Mouse (Mus musculus) E14TG2a.4 (cell line): ENCODE results near the gene Gm37240.

Experiments
- H3K27me3 ChIP-seq: 2 replicates; pipeline ENCODE4 v1.6.1; 2014; ENCODE audit warnings: low read length, control low read depth; ENCODE audit not compliant: insufficient read depth
- H3K36me3 ChIP-seq: 2 replicates; pipeline ENCODE4 v1.6.1; 2014; ENCODE audit warnings: low read length, control low read depth; ENCODE audit not compliant: insufficient read depth
- H3K4me1 ChIP-seq: replicated peaks from 2 replicates; pipeline ENCODE4 v1.6.1; 2014; ENCODE audit warnings: low read depth, low read length, control low read depth
- H3K4me3 ChIP-seq: replicated peaks from 2 replicates; pipeline ENCODE4 v1.5.1; 2014; ENCODE audit warnings: mild to moderate bottlenecking, low read length
- H3K9me3 ChIP-seq: 2 replicates; pipeline ENCODE4 v1.6.1; 2014; ENCODE audit warnings: low read length, control low read depth
- CTCF ChIP-seq: conservative IDR thresholded peaks from 2 replicates; pipeline ENCODE4 v1.5.1; 2014; ENCODE audit warnings: low read length
- NANOG ChIP-seq: IDR thresholded peaks from 2 replicates; pipeline ENCODE4 v1.6.1; 2014; ENCODE audit warnings: borderline replicate concordance, low read length, mixed read lengths
- POU5F1 ChIP-seq: IDR thresholded peaks from 2 replicates; pipeline ENCODE4 v1.6.1; 2014; ENCODE audit warnings: low read length, borderline replicate concordance

The Gm37240 gene

GRCm38 (mm10) chr3:85789748-85790147, 97.6 kb downstream of the Gm37240 start:
- Histone ChIP-seq H3K9me3 (no peaks in the 10 kb centered on the region), H3K27me3 (no peaks in the 10 kb centered on the region), H3K36me3 (no peaks in the 10 kb centered on the region), H3K4me1 (no peaks in the 10 kb centered on the region), H3K4me3 (no peak overlapping the region)
- TF ChIP-seq CTCF (no peak), NANOG (no peak), POU5F1 (no peak)

GRCm38 (mm10) chr3:85786501-85786900, 100.8 kb downstream of the Gm37240 start:
- no peaks in the 10 kb centered on the region for H3K27me3 ChIP-seq
- H3K9me3 ChIP-seq, result no peaks in the 10 kb centered on the region
- no peaks in the 10 kb centered on the region for H3K4me1 ChIP-seq
- H3K36me3 ChIP-seq, result no peaks in the 10 kb centered on the region
- TF ChIP-seq POU5F1 (no peak), CTCF (no peak), NANOG (no peak)
- no peak overlapping the region for H3K4me3 ChIP-seq

- Histone ChIP-seq H3K36me3 (no peaks in the 10 kb centered on the region), H3K4me3 (no peak overlapping the region), H3K9me3 (no peaks in the 10 kb centered on the region), H3K4me1 (no peaks in the 10 kb centered on the region), H3K27me3 (peaks cover 6% of the 10 kb centered on the region)
- no peak for TF ChIP-seq NANOG
- no peak for TF ChIP-seq POU5F1
- TF ChIP-seq CTCF, result no peak
These were observed 106.4 kb downstream of the Gm37240 start for GRCm38 (mm10) chr3:85780906-85781305.

DNA sequence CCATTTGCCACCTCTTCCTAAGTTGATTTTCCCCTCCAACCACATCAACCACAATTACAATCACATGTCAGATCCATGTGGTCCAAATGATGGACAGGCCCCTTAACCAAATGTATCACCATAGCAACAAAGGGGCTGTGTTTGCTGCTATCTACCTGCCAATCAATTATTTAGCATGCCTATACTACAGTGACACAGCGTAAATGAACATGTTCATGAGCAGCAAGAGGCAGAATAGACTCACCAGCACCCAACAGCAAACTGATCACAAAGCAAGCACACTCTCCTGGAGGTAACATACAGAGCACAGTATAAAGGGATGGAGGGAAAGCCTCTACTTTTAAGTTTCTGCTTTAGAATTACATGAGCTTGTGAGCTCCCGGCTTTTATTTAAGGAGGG, 107.0 kb downstream of the Gm37240 start:
- Histone ChIP-seq H3K36me3 (no peaks in the 10 kb centered on the region), H3K4me1 (no peaks in the 10 kb centered on the region), H3K9me3 (no peaks in the 10 kb centered on the region), H3K4me3 (no peak overlapping the region), H3K27me3 (peaks cover 6% of the 10 kb centered on the region)
- TF ChIP-seq NANOG, result no peak
- TF ChIP-seq CTCF, result no peak
- TF ChIP-seq POU5F1, result no peak

DNA sequence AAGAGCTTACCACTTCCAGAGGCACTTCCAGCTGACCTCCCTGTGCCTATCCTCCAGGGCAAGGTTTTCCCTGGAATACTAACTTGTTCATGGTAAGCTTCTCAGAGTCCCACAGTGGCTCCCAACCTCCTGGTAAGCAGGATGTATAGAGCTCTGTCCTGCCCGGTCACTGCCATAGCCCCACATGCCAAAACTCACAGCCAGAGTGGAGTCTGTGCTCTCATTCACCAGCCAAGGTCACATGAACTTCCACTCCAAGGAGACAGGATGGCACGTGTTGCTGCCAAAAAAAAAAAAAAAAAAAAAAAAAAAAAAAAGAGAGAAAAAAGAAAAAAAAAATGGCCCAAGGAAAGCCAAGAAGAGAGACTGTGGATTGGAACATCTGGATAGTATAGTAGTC, 109.5 kb downstream of the Gm37240 start:
- TF ChIP-seq CTCF, result no peak
- TF ChIP-seq NANOG, result no peak
- no peak for TF ChIP-seq POU5F1
- H3K27me3 ChIP-seq, result peaks cover 6% of the 10 kb centered on the region
- no peaks in the 10 kb centered on the region for H3K9me3 ChIP-seq
- H3K36me3 ChIP-seq, result no peaks in the 10 kb centered on the region
- no peaks in the 10 kb centered on the region for H3K4me1 ChIP-seq
- no peak overlapping the region for H3K4me3 ChIP-seq

GRCm38 (mm10) chr3:85777356-85777755, 110.0 kb downstream of the Gm37240 start:
- Histone ChIP-seq H3K36me3 (no peaks in the 10 kb centered on the region), H3K9me3 (no peaks in the 10 kb centered on the region), H3K4me3 (no peak overlapping the region), H3K27me3 (peaks cover 6% of the 10 kb centered on the region), H3K4me1 (no peaks in the 10 kb centered on the region)
- no peak for TF ChIP-seq NANOG
- TF ChIP-seq CTCF, result no peak
- no peak for TF ChIP-seq POU5F1

DNA sequence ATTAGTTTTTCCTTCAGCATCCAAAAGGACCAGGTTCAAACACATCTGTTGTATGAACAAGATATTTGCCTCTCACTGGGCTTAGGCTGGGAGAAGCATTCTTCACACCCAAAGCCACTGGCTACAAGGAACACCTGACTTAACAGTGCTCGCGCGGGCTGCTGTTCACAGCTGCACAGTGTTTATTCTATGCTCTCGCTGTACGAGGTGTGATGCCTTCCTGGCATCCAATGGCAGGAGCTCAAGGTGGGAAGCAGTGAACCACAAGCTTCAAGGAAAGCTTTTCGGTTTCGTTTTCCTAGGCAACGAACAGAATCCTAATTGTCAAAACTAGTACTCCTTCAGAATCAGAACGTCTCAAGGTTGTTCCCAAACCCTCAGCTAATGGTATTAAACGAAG, 110.6 kb downstream of the Gm37240 start:
- H3K4me1 ChIP-seq, result no peaks in the 10 kb centered on the region
- no peak for TF ChIP-seq CTCF
- no peak for TF ChIP-seq NANOG
- TF ChIP-seq POU5F1, result no peak
- no peak overlapping the region for H3K4me3 ChIP-seq
- peaks cover 6% of the 10 kb centered on the region for H3K27me3 ChIP-seq
- H3K9me3 ChIP-seq, result no peaks in the 10 kb centered on the region
- H3K36me3 ChIP-seq, result no peaks in the 10 kb centered on the region

- Histone ChIP-seq H3K9me3 (no peaks in the 10 kb centered on the region), H3K36me3 (no peaks in the 10 kb centered on the region), H3K4me1 (no peaks in the 10 kb centered on the region), H3K4me3 (no peak overlapping the region), H3K27me3 (peaks cover 6% of the 10 kb centered on the region)
- no peak for TF ChIP-seq POU5F1
- TF ChIP-seq NANOG, result no peak
- no peak for TF ChIP-seq CTCF
These were observed 111.2 kb downstream of the Gm37240 start for GRCm38 (mm10) chr3:85776126-85776525.

DNA sequence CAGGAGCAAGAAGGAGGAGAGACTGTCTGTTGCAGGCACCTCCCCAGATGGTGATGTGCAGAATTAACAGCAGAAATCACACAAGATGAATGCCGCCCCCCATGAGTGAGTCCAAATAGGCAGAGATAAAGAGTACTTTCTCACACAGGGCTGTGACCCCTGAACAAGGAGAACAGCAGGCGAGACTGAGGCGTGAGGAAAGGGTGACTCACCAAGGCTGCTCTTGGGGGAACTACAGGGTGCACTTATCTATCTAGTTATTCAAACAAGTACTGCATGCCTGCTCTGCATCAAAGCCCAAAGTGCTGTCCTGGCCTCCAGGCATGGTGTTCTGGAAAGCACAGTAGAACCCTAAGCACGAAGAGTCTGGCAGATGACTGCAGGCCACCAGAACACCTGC, 113.4 kb downstream of the Gm37240 start:
- H3K4me1 ChIP-seq, result no peaks in the 10 kb centered on the region
- H3K36me3 ChIP-seq, result no peaks in the 10 kb centered on the region
- peaks cover 6% of the 10 kb centered on the region for H3K27me3 ChIP-seq
- TF ChIP-seq CTCF (no peak), POU5F1 (no peak)
- no peaks in the 10 kb centered on the region for H3K9me3 ChIP-seq
- H3K4me3 ChIP-seq, result no peak overlapping the region

- no peaks in the 10 kb centered on the region for H3K9me3 ChIP-seq
- TF ChIP-seq CTCF (peak; percentile 52), NANOG (no peak), POU5F1 (no peak)
- H3K4me3 ChIP-seq, result no peak overlapping the region
- no peaks in the 10 kb centered on the region for H3K36me3 ChIP-seq
- H3K4me1 ChIP-seq, result no peaks in the 10 kb centered on the region
- peaks cover 6% of the 10 kb centered on the region for H3K27me3 ChIP-seq
These were observed 113.9 kb downstream of the Gm37240 start for GRCm38 (mm10) chr3:85773425-85773824.
